Mouse (Mus musculus) liver, embryonic 16.5 days (tissue): ENCODE results near the gene Sun2. TPM values are rescaled to one million over a fixed set of nuclear protein-coding genes. Genes with fewer than 3 reads are reported as not detected.
A peak's percentile ranks its signal among the peaks of the same experiment; 100 is the strongest.

Experiments
- ATAC-seq: fragments of 200-750 bp; cut with Nextera tagmentation; 2 replicates; pipeline ENCODE4 v1.8.0; 2017; ENCODE audit warnings: low read depth, mild to moderate bottlenecking, moderate number of reproducible peaks, moderate library complexity
- H3K27ac ChIP-seq: fragments of 300-500 bp; sonication (generic); 2 replicates; pipeline ENCODE4 v1.5.1; 2014; ENCODE audit warnings: mild to moderate bottlenecking, low read length
- H3K27me3 ChIP-seq: fragments of 300-500 bp; sonication (generic); 2 replicates; pipeline ENCODE4 v1.6.1; 2014; ENCODE audit warnings: low read depth, low read length, mixed read lengths; ENCODE audit not compliant: control insufficient read depth, insufficient read depth
- H3K36me3 ChIP-seq: fragments of 300-500 bp; sonication (generic); 2 replicates; pipeline ENCODE4 v1.6.1; 2014; ENCODE audit warnings: mild to moderate bottlenecking; ENCODE audit not compliant: control insufficient read depth, insufficient read depth
- H3K4me1 ChIP-seq: fragments of 300-500 bp; sonication (generic); 2 replicates; pipeline ENCODE4 v1.6.1; 2014; ENCODE audit warnings: low read depth, low read length, mixed read lengths; ENCODE audit not compliant: control insufficient read depth
- H3K4me2 ChIP-seq: fragments of 300-500 bp; sonication (generic); 2 replicates; pipeline ENCODE4 v1.6.1; 2014; ENCODE audit warnings: low read depth, low read length, mixed read lengths
- H3K4me3 ChIP-seq: fragments of 300-500 bp; sonication (generic); 2 replicates; pipeline ENCODE4 v1.5.1; 2014; ENCODE audit warnings: low read depth, mild to moderate bottlenecking, low read length
- H3K9ac ChIP-seq: fragments of 300-500 bp; sonication (generic); 2 replicates; pipeline ENCODE4 v1.6.1; 2014; ENCODE audit warnings: low read depth, low read length
- H3K9me3 ChIP-seq: fragments of 300-500 bp; sonication (generic); replicated peaks from 2 replicates; pipeline ENCODE4 v1.6.1; 2016; ENCODE audit warnings: low read length; ENCODE audit not compliant: control insufficient read depth
- WGBS: fragments of 180-500 bp; shearing (Covaris S2); extraction: QIAGEN DNeasy Blood & Tissue Kit; methylation state at CpG from one replicate; pipeline ENCODE4 v1.1.7; 2014; ENCODE audit not compliant: insufficient replicate concordance; 5-methylcytosine and 5-hydroxymethylcytosine counted together
- polyA plus RNA-seq: library from polyadenylated mRNA; unstranded; fragments of >200 nt; fragmentation: Nextera tagmentation; extraction: Ambion mirVana; gene quantifications from 2 replicates; pipeline ENCODE4 v1.2.1, GENCODE M21; 2015

The Sun2 gene
- polyA plus RNA-seq, 1 experiment from 2014 or later, result 3.0 TPM

- Histone ChIP-seq H3K27me3 (no peaks in the 10 kb centered on the region), H3K27ac (no peak overlapping the region), H3K4me3 (no peak overlapping the region), H3K9me3 (no peaks in the 10 kb centered on the region), H3K4me1 (no peaks in the 10 kb centered on the region), H3K9ac (no peak overlapping the region), H3K4me2 (no peak overlapping the region), H3K36me3 (peaks cover 20% of the 10 kb centered on the region)
- no peak for ATAC-seq
- 84% methylated on average over 11 of the region's 11 CpGs for WGBS
Measured at GRCm38 (mm10) chr15:79725190-79725789, 17.0 kb downstream of the Sun2 start.

- WGBS, result 64% methylated on average over 1 of the region's 1 CpGs
- ATAC-seq, result 0 out of 2 replicates have a peak, but pooled peaks have one; percentile 13
- peaks cover 31% of the 10 kb centered on the region for H3K36me3 ChIP-seq
- no peaks in the 10 kb centered on the region for H3K9me3 ChIP-seq
- H3K9ac ChIP-seq, result no peak overlapping the region
- H3K4me3 ChIP-seq, result no peak overlapping the region
- H3K27me3 ChIP-seq, result no peaks in the 10 kb centered on the region
- no peaks in the 10 kb centered on the region for H3K4me1 ChIP-seq
- no peak overlapping the region for H3K4me2 ChIP-seq
- H3K27ac ChIP-seq, result no peak overlapping the region
Measured at GRCm38 (mm10) chr15:79723439-79723838, 18.9 kb downstream of the Sun2 start.

- Histone ChIP-seq H3K4me3 (no peak overlapping the region), H3K27me3 (no peaks in the 10 kb centered on the region), H3K9me3 (no peaks in the 10 kb centered on the region), H3K9ac (no peak overlapping the region), H3K4me1 (no peaks in the 10 kb centered on the region), H3K27ac (no peak overlapping the region), H3K4me2 (no peak overlapping the region), H3K36me3 (peaks cover 53% of the 10 kb centered on the region)
- ATAC-seq, result no peak
- 63% methylated on average over 4 of the region's 4 CpGs for WGBS
Measured at GRCm38 (mm10) chr15:79720796-79721195, 21.5 kb downstream of the Sun2 start.

GRCm38 (mm10) chr15:79720267-79720666 is 22.1 kb downstream of the Sun2 start:
- no peaks in the 10 kb centered on the region for H3K4me1 ChIP-seq
- no peaks in the 10 kb centered on the region for H3K27me3 ChIP-seq
- no peaks in the 10 kb centered on the region for H3K9me3 ChIP-seq
- H3K4me3 ChIP-seq, result no peak overlapping the region
- H3K36me3 ChIP-seq, result peaks cover 55% of the 10 kb centered on the region
- H3K27ac ChIP-seq, result no peak overlapping the region
- ATAC-seq, result no peak
- H3K4me2 ChIP-seq, result no peak overlapping the region
- H3K9ac ChIP-seq, result no peak overlapping the region
- 80% methylated on average over 8 of the region's 8 CpGs for WGBS

- no peaks in the 10 kb centered on the region for H3K27me3 ChIP-seq
- no peak overlapping the region for H3K4me3 ChIP-seq
- WGBS, result 88% methylated on average over 6 of the region's 6 CpGs
- H3K4me1 ChIP-seq, result no peaks in the 10 kb centered on the region
- ATAC-seq, result no peak
- no peak overlapping the region for H3K27ac ChIP-seq
- no peak overlapping the region for H3K9ac ChIP-seq
- H3K4me2 ChIP-seq, result no peak overlapping the region
- no peaks in the 10 kb centered on the region for H3K9me3 ChIP-seq
- peaks cover 70% of the 10 kb centered on the region for H3K36me3 ChIP-seq
Measured at GRCm38 (mm10) chr15:79716710-79717109, 25.6 kb downstream of the Sun2 start.

GRCm38 (mm10) chr15:79715646-79716045 is 26.7 kb downstream of the Sun2 start:
- H3K9me3 ChIP-seq, result no peaks in the 10 kb centered on the region
- no peak overlapping the region for H3K4me3 ChIP-seq
- H3K27ac ChIP-seq, result no peak overlapping the region
- no peak for ATAC-seq
- 90% methylated on average over 7 of the region's 7 CpGs for WGBS
- no peaks in the 10 kb centered on the region for H3K4me1 ChIP-seq
- H3K36me3 ChIP-seq, result peaks cover 68% of the 10 kb centered on the region
- H3K27me3 ChIP-seq, result no peaks in the 10 kb centered on the region
- no peak overlapping the region for H3K9ac ChIP-seq
- H3K4me2 ChIP-seq, result no peak overlapping the region

GRCm38 (mm10) chr15:79708229-79708822 is 34.0 kb downstream of the Sun2 start:
- ATAC-seq, result no peak
- Histone ChIP-seq H3K4me1 (no peaks in the 10 kb centered on the region), H3K36me3 (peaks cover 44% of the 10 kb centered on the region), H3K9me3 (no peaks in the 10 kb centered on the region), H3K27me3 (no peaks in the 10 kb centered on the region), H3K27ac (no peak overlapping the region), H3K4me3 (no peak overlapping the region), H3K4me2 (no peak overlapping the region), H3K9ac (no peak overlapping the region)
- 78% methylated on average over 5 of the region's 5 CpGs for WGBS

GRCm38 (mm10) chr15:79706603-79707214 is 35.6 kb downstream of the Sun2 start:
- Histone ChIP-seq H3K4me2 (no peak overlapping the region), H3K27ac (no peak overlapping the region), H3K4me1 (no peaks in the 10 kb centered on the region), H3K9me3 (no peaks in the 10 kb centered on the region), H3K36me3 (peaks cover 33% of the 10 kb centered on the region), H3K27me3 (no peaks in the 10 kb centered on the region), H3K4me3 (no peak overlapping the region), H3K9ac (no peak overlapping the region)
- ATAC-seq, result no peak
- 80% methylated on average over 17 of the region's 17 CpGs for WGBS

- H3K9me3 ChIP-seq, result no peaks in the 10 kb centered on the region
- H3K4me1 ChIP-seq, result peaks cover 53% of the 10 kb centered on the region
- WGBS, result 67% methylated on average over 9 of the region's 9 CpGs
- H3K4me3 ChIP-seq, result no peak overlapping the region
- peaks cover 7% of the 10 kb centered on the region; the same call in 1 of the 2 replicates for H3K36me3 ChIP-seq
- H3K9ac ChIP-seq, result no peak overlapping the region
- no peaks in the 10 kb centered on the region for H3K27me3 ChIP-seq
- no peak for ATAC-seq
- no peak overlapping the region for H3K4me2 ChIP-seq
- 0 out of 2 replicates have a peak overlapping the region, but pooled peaks have one; percentile 3 for H3K27ac ChIP-seq
Measured at GRCm38 (mm10) chr15:79697558-79698187, 44.7 kb downstream of the Sun2 start.
